Mouse (Mus musculus) limb, embryonic 11.5 days (tissue): Measurements from ENCODE around the gene Ppm1m. TPM values are rescaled to one million over a fixed set of nuclear protein-coding genes. Genes with fewer than 3 reads are reported as not detected.

Source experiments
- ATAC-seq: fragments of 200-750 bp; cut with Nextera tagmentation; 2 replicates; pipeline ENCODE4 v1.8.0; 2017; ENCODE audit warnings: low read depth; ENCODE audit not compliant: insufficient number of reproducible peaks, low FRiP score, low TSS enrichment
- DNase-seq: peaks from one replicate; pipeline ENCODE4 v3.0.0-alpha.2; 2015; ENCODE audit warnings: low spot score
- H3K27ac ChIP-seq: fragments of 300-500 bp; sonication (generic); replicated peaks from 2 replicates; pipeline ENCODE4 v1.5.1; 2014; ENCODE audit warnings: low read depth, mild to moderate bottlenecking, low read length
- H3K27me3 ChIP-seq: fragments of 300-500 bp; sonication (generic); 2 replicates; pipeline ENCODE4 v1.6.1; 2014; ENCODE audit warnings: mild to moderate bottlenecking, low read length, mixed read lengths; ENCODE audit not compliant: control insufficient read depth, insufficient read depth
- H3K36me3 ChIP-seq: fragments of 300-500 bp; sonication (generic); 2 replicates; pipeline ENCODE4 v1.6.1; 2014; ENCODE audit warnings: mild to moderate bottlenecking, low read length, moderate library complexity, mixed read lengths; ENCODE audit not compliant: control insufficient read depth, insufficient read depth
- H3K4me1 ChIP-seq: fragments of 300-500 bp; sonication (generic); 2 replicates; pipeline ENCODE4 v1.6.1; 2014; ENCODE audit warnings: low read length, mixed read lengths; ENCODE audit not compliant: control insufficient read depth, insufficient read depth
- H3K4me2 ChIP-seq: fragments of 300-500 bp; sonication (generic); 2 replicates; pipeline ENCODE4 v1.6.1; 2014; ENCODE audit warnings: low read depth, mild to moderate bottlenecking, moderate library complexity; ENCODE audit not compliant: severe bottlenecking
- H3K4me3 ChIP-seq: fragments of 300-500 bp; sonication (generic); 2 replicates; pipeline ENCODE4 v1.5.1; 2014; ENCODE audit warnings: low read depth, low read length
- H3K9ac ChIP-seq: fragments of 300-500 bp; sonication (generic); 2 replicates; pipeline ENCODE4 v1.6.1; 2014; ENCODE audit warnings: mild to moderate bottlenecking, low read length
- H3K9me3 ChIP-seq: fragments of 300-500 bp; sonication (generic); 2 replicates; pipeline ENCODE4 v1.6.1; 2016; ENCODE audit warnings: low read length; ENCODE audit not compliant: control insufficient read depth
- WGBS: fragments of 180-500 bp; shearing (Covaris S2); extraction: QIAGEN DNeasy Blood & Tissue Kit; methylation state at CpG from one replicate; pipeline ENCODE4 v1.1.7; 2014; 5-methylcytosine and 5-hydroxymethylcytosine counted together
- polyA plus RNA-seq: library from polyadenylated mRNA; unstranded; fragments of >200 nt; fragmentation: Nextera tagmentation; extraction: Ambion mirVana; gene quantifications from 2 replicates; pipeline ENCODE4 v1.2.1, GENCODE M21; 2014

Gene Ppm1m
- polyA plus RNA-seq: 42.2 and 42.4 TPM in 2 replicates

GRCm38 (mm10) chr9:106199535-106200272 lies at the start of gene Ppm1m:
TSS of gene Ppm1m (minus strand) at chr9:106199746.
- Histone ChIP-seq H3K4me2 (peak within 1 kb of the TSS; percentile 57), H3K4me1 (peaks cover 13% of the 10 kb centered on the region), H3K4me3 (peak within 1 kb of the TSS; percentile 61), H3K27me3 (no peaks in the 10 kb centered on the region), H3K36me3 (peaks cover 3% of the 10 kb centered on the region; the same call in 1 of the 2 replicates), H3K9ac (peak within 1 kb of the TSS; percentile 77), H3K9me3 (no peaks in the 10 kb centered on the region), H3K27ac (0 out of 2 replicates have a peak within 1 kb of the TSS, but pooled peaks have one; percentile 33)
- ATAC-seq (no peak), DNase-seq (no peak)
- 43% methylated on average over 18 of the region's 18 CpGs for WGBS

GRCm38 (mm10) chr9:106242813-106243488 lies 43.4 kb upstream of the Ppm1m start:
- ATAC-seq (no peak), DNase-seq (peak; percentile 55)
- no peak overlapping the region for H3K9ac ChIP-seq
- 0 out of 2 replicates have a peak overlapping the region, but pooled peaks have one; percentile 2 for H3K27ac ChIP-seq
- H3K9me3 ChIP-seq: no peaks in the 10 kb centered on the region
- 57% methylated on average over 19 of the region's 19 CpGs for WGBS
- H3K36me3 ChIP-seq: peaks cover 22% of the 10 kb centered on the region; the same call in 1 of the 2 replicates
- no peak overlapping the region for H3K4me3 ChIP-seq
- H3K27me3 ChIP-seq: no peaks in the 10 kb centered on the region
- no peak overlapping the region for H3K4me2 ChIP-seq
- peaks cover 10% of the 10 kb centered on the region; the same call in 1 of the 2 replicates for H3K4me1 ChIP-seq

- H3K27me3 ChIP-seq: no peaks in the 10 kb centered on the region
- H3K27ac ChIP-seq: no peak overlapping the region
- ATAC-seq (no peak), DNase-seq (no peak)
- H3K4me3 ChIP-seq: no peak overlapping the region
- 90% methylated on average over 10 of the region's 10 CpGs for WGBS
- H3K9me3 ChIP-seq: no peaks in the 10 kb centered on the region
- H3K36me3 ChIP-seq: peaks cover 22% of the 10 kb centered on the region; the same call in 1 of the 2 replicates
- peaks cover 5% of the 10 kb centered on the region; the same call in 1 of the 2 replicates for H3K4me1 ChIP-seq
- H3K9ac ChIP-seq: no peak overlapping the region
- H3K4me2 ChIP-seq: no peak overlapping the region
Observed at GRCm38 (mm10) chr9:106241541-106242164, 42.1 kb upstream of the Ppm1m start.

- DNase-seq: no peak
- 92% methylated on average over 10 of the region's 10 CpGs for WGBS
- Histone ChIP-seq H3K4me3 (no peak overlapping the region), H3K9ac (no peak overlapping the region), H3K36me3 (peaks cover 32% of the 10 kb centered on the region), H3K27me3 (no peaks in the 10 kb centered on the region), H3K4me1 (no peaks in the 10 kb centered on the region), H3K27ac (no peak overlapping the region), H3K4me2 (no peak overlapping the region), H3K9me3 (no peaks in the 10 kb centered on the region)
- no peak for ATAC-seq
Observed at GRCm38 (mm10) chr9:106237878-106238277, 38.3 kb upstream of the Ppm1m start.

GRCm38 (mm10) chr9:106237401-106237800 lies 37.9 kb upstream of the Ppm1m start:
- DNase-seq: no peak
- Histone ChIP-seq H3K4me1 (no peaks in the 10 kb centered on the region), H3K36me3 (peaks cover 32% of the 10 kb centered on the region), H3K4me3 (no peak overlapping the region), H3K27me3 (no peaks in the 10 kb centered on the region), H3K9ac (no peak overlapping the region), H3K4me2 (no peak overlapping the region), H3K9me3 (no peaks in the 10 kb centered on the region), H3K27ac (no peak overlapping the region)
- no peak for ATAC-seq
- 92% methylated on average over 8 of the region's 8 CpGs for WGBS

- Histone ChIP-seq H3K4me2 (no peak overlapping the region), H3K36me3 (peaks cover 31% of the 10 kb centered on the region), H3K27ac (no peak overlapping the region), H3K9me3 (no peaks in the 10 kb centered on the region), H3K27me3 (no peaks in the 10 kb centered on the region), H3K9ac (no peak overlapping the region), H3K4me1 (no peaks in the 10 kb centered on the region), H3K4me3 (no peak overlapping the region)
- 76% methylated on average over 3 of the region's 3 CpGs for WGBS
- no peak for ATAC-seq
- no peak for DNase-seq
Observed at GRCm38 (mm10) chr9:106236818-106237211, 37.3 kb upstream of the Ppm1m start.

GRCm38 (mm10) chr9:106236156-106236817 lies 36.7 kb upstream of the Ppm1m start:
- ATAC-seq: no peak
- Histone ChIP-seq H3K4me3 (no peak overlapping the region), H3K36me3 (peaks cover 27% of the 10 kb centered on the region), H3K27ac (no peak overlapping the region), H3K9me3 (no peaks in the 10 kb centered on the region), H3K4me2 (no peak overlapping the region), H3K4me1 (no peaks in the 10 kb centered on the region), H3K27me3 (no peaks in the 10 kb centered on the region), H3K9ac (no peak overlapping the region)
- WGBS: 91% methylated on average over 23 of the region's 23 CpGs
- no peak for DNase-seq
